Mouse (Mus musculus) embryonic facial prominence, embryonic 10.5 days (tissue): Measurements from ENCODE around the gene Camta1. TPM values are rescaled to one million over a fixed set of nuclear protein-coding genes. Genes with fewer than 3 reads are reported as not detected.
"Not testable (repeated sequence)": the region's sequence is repeated elsewhere in the genome, so short reads cannot be mapped to it uniquely, and the experiment has no call there.

Source experiments
- DNase-seq: peaks from one replicate; pipeline ENCODE4 v3.0.0-alpha.2; 2017; ENCODE audit warnings: low spot score
- H3K27ac ChIP-seq: fragments of 300-500 bp; sonication (generic); replicated peaks from 2 replicates; pipeline ENCODE4 v1.5.1; 2016; ENCODE audit warnings: mild to moderate bottlenecking
- H3K27me3 ChIP-seq: fragments of 300-500 bp; sonication (generic); replicated peaks from 2 replicates; pipeline ENCODE4 v1.6.1; 2016; ENCODE audit warnings: low read depth, mild to moderate bottlenecking; ENCODE audit not compliant: poor library complexity, severe bottlenecking
- H3K36me3 ChIP-seq: fragments of 300-500 bp; sonication (generic); replicated peaks from 2 replicates; pipeline ENCODE4 v1.6.1; 2016; ENCODE audit warnings: mild to moderate bottlenecking, moderate library complexity
- H3K4me1 ChIP-seq: fragments of 300-500 bp; sonication (generic); 2 replicates; pipeline ENCODE4 v1.6.1; 2016
- H3K4me3 ChIP-seq: fragments of 300-500 bp; sonication (generic); 2 replicates; pipeline ENCODE4 v1.5.1; 2016; ENCODE audit warnings: mild to moderate bottlenecking, moderate library complexity
- H3K9me3 ChIP-seq: fragments of 300-500 bp; sonication (generic); 2 replicates; pipeline ENCODE4 v1.6.1; 2016; ENCODE audit warnings: mild to moderate bottlenecking
- WGBS: fragments of 180-500 bp; shearing (Covaris S2); methylation state at CpG from one replicate; pipeline ENCODE4 v1.1.7; 2016; 5-methylcytosine and 5-hydroxymethylcytosine counted together
- polyA plus RNA-seq: library from polyadenylated mRNA; unstranded; fragments of >200 nt; fragmentation: Nextera tagmentation; extraction: Ambion mirVana; gene quantifications from 2 replicates; pipeline ENCODE4 v1.2.1, GENCODE M21; 2016

The Camta1 gene
- polyA plus RNA-seq, 1 experiment from 2014 or later = 110 TPM

DNA sequence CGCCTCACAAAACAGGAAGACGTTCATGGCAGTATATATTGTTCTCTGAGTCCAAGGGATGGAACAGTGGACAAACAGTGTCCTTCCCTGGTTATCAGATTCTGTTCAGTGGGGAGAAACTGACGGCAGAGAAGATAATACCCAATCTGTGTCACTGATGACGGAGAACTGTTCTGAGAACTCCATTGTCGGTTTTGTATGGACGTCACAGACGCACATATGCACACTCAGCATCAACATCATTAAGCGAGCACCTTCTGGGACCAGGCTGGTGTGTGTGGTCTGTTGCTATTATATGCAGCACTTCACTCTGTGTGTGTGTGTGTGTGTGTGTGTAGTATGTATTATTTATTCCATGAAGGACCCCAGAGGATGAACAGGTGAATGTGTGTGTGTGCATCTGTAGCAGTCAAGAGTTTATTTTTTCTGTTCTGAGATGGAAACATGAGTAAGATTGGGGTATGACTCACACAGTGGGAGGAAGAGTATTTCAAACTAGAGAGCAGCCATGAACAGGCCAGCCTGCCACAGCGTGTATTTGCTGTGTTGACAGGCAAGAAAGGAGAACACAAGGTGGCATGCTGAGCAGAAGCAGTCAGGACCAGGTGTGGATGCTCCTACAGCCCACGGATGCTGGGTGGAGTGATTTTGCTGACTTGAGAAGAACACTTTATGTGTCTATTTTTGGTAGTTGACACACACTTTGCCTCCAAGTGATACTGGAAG is 946.3 kb downstream of the Camta1 start:
- Histone ChIP-seq H3K27me3 (no peaks in the 10 kb centered on the region), H3K27ac (peak overlapping the region; percentile 93), H3K4me3 (peak overlapping the region; percentile 81), H3K36me3 (no peaks in the 10 kb centered on the region), H3K4me1 (peaks cover 24% of the 10 kb centered on the region), H3K9me3 (no peaks in the 10 kb centered on the region)
- DNase-seq = no peak
- 68% methylated on average over 10 of the region's 10 CpGs for WGBS

- Histone ChIP-seq H3K27ac (peak within 1 kb of the TSS; percentile 93), H3K36me3 (no peaks in the 10 kb centered on the region), H3K4me3 (peak within 1 kb of the TSS; percentile 81), H3K9me3 (no peaks in the 10 kb centered on the region), H3K27me3 (no peaks in the 10 kb centered on the region), H3K4me1 (peaks cover 28% of the 10 kb centered on the region)
- DNase-seq = peak; percentile 97
- under 1% methylated on average over 48 of the region's 48 CpGs for WGBS
These were observed 947.4 kb downstream of the Camta1 start, which contains the start of the genes Park7 and Tnfrsf9 for GRCm38 (mm10) chr4:150914290-150914733. TSS of gene Park7 (minus strand) at chr4:150914437. TSS of gene Tnfrsf9 (plus strand) at chr4:150914562.

DNA sequence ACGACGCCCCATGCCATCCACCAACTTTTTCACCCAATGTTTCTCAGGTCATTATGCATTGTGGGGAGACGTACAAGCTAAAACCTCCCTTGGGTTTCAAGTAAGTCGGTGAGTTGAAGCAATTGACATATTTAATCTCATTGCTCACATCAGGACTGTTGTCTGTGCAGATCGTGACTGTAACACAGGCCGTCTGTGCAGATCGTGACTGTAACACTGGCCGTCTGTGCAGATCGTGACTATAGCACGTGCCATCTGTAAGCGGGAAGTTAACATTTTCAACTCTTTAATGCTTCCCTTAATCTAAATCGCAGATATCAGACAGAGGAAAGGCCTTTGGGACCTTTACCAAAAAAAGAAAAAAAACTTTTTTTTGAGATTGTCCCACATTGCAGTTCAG is 947.9 kb downstream of the Camta1 start:
- DNase-seq = no peak
- peak overlapping the region; percentile 81 for H3K4me3 ChIP-seq
- 21% methylated on average over 12 of the region's 12 CpGs for WGBS

GRCm38 (mm10) chr4:150910164-150910951 is 951.3 kb downstream of the Camta1 start:
- H3K27ac ChIP-seq = peak overlapping the region; percentile 94

More for the DNA sequence above, 947.9 kb downstream of the Camta1 start:
- Histone ChIP-seq H3K9me3 (no peaks in the 10 kb centered on the region), H3K27me3 (no peaks in the 10 kb centered on the region), H3K4me1 (peaks cover 31% of the 10 kb centered on the region), H3K36me3 (no peaks in the 10 kb centered on the region), H3K27ac (peak overlapping the region; percentile 93)

GRCm38 (mm10) chr4:150909451-150910156 is 952.1 kb downstream of the Camta1 start:
- Histone ChIP-seq H3K4me3 (peak overlapping the region; percentile 95), H3K27me3 (no peaks in the 10 kb centered on the region), H3K27ac (peak overlapping the region; percentile 94), H3K4me1 (peaks cover 31% of the 10 kb centered on the region), H3K36me3 (peaks cover 37% of the 10 kb centered on the region), H3K9me3 (no peaks in the 10 kb centered on the region)
- WGBS = under 1% methylated on average over 56 of the region's 56 CpGs
- peak; percentile 100 for DNase-seq

More at GRCm38 (mm10) chr4:150910164-150910951, 951.3 kb downstream of the Camta1 start:
- DNase-seq = no peak
- Histone ChIP-seq H3K4me1 (peaks cover 37% of the 10 kb centered on the region), H3K36me3 (peaks cover 31% of the 10 kb centered on the region), H3K9me3 (no peaks in the 10 kb centered on the region), H3K27me3 (no peaks in the 10 kb centered on the region), H3K4me3 (peak overlapping the region; percentile 95)
- WGBS = 86% methylated on average over 19 of the region's 19 CpGs

GRCm38 (mm10) chr4:150908512-150908911 is 953.2 kb downstream of the Camta1 start:
- H3K27me3 ChIP-seq, H3K9me3 ChIP-seq, DNase-seq, H3K27ac ChIP-seq: not testable (repeated sequence)
- H3K36me3 ChIP-seq = peaks cover 45% of the 10 kb centered on the region
- 75% methylated on average over 5 of the region's 5 CpGs for WGBS
- H3K4me3 ChIP-seq = peak overlapping the region; percentile 95
- peaks cover 24% of the 10 kb centered on the region for H3K4me1 ChIP-seq

DNA sequence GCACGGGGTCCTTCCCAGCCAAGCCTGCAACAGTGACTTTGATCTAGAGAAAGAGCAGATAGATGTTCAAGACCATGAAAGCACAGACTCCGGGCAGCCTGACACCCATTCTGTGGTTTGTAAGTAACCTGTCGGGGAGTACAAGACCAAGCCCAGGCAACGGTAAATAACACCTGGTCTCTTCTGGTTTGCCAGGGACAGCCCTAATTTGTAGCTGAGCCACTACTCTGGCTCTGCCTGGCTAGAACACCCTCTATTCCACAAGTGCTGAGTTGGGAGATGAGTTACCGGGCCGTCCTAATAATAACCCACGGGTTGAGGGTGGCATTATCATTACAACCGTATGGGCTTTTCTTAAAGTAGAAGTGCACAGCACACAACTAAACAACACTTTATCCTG is 954.6 kb downstream of the Camta1 start:
- H3K36me3 ChIP-seq = peaks cover 60% of the 10 kb centered on the region
- 93% methylated on average over 8 of the region's 8 CpGs for WGBS
- H3K4me3 ChIP-seq = no peak overlapping the region
- no peaks in the 10 kb centered on the region for H3K9me3 ChIP-seq
- H3K27me3 ChIP-seq = no peaks in the 10 kb centered on the region
- H3K27ac ChIP-seq = no peak overlapping the region
- H3K4me1 ChIP-seq = peaks cover 16% of the 10 kb centered on the region
- DNase-seq = no peak

DNA sequence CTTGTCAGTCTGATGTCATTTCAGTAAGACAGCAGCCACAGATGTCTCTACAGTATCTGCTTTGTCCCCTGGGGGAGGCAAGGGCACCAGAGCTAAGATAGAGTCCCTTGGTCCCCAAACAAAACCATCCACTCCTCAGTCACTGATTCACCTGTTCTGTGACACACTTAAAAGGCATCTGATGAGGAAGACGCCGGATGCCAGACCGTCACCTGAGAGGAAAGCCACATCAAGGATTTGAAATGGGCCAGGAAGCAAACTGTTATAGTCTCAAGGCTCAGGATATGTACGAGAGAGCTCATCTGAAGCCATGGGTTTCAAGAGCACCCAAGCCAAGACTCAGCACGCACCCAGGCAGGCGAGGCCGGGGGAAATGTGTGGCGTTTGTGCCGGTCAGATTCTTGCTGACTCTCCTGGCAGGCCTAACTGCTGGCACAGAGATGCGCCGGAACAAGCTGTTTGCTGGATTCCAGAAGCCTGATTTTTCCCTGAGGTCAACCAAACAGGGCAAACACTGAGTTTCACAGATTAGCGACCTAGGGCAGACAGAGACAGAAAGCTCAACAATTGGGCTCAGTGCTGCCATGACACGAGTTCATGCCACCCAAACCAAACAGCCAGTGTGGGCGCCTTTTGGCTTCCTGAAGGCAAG is 958.5 kb downstream of the Camta1 start:
- DNase-seq = no peak
- Histone ChIP-seq H3K4me3 (no peak overlapping the region), H3K36me3 (peaks cover 95% of the 10 kb centered on the region), H3K9me3 (no peaks in the 10 kb centered on the region), H3K27ac (no peak overlapping the region), H3K27me3 (no peaks in the 10 kb centered on the region), H3K4me1 (peaks cover 12% of the 10 kb centered on the region; the same call in 1 of the 2 replicates)
- WGBS = 94% methylated on average over 14 of the region's 14 CpGs

GRCm38 (mm10) chr4:150902062-150902461 is 959.6 kb downstream of the Camta1 start:
- peaks cover 95% of the 10 kb centered on the region for H3K36me3 ChIP-seq
- no peak overlapping the region for H3K4me3 ChIP-seq
- H3K27me3 ChIP-seq = no peaks in the 10 kb centered on the region
- 92% methylated on average over 12 of the region's 12 CpGs for WGBS
- DNase-seq = no peak
- H3K4me1 ChIP-seq = peaks cover 6% of the 10 kb centered on the region; the same call in 1 of the 2 replicates
- H3K27ac ChIP-seq = no peak overlapping the region
- H3K9me3 ChIP-seq = no peaks in the 10 kb centered on the region

DNA sequence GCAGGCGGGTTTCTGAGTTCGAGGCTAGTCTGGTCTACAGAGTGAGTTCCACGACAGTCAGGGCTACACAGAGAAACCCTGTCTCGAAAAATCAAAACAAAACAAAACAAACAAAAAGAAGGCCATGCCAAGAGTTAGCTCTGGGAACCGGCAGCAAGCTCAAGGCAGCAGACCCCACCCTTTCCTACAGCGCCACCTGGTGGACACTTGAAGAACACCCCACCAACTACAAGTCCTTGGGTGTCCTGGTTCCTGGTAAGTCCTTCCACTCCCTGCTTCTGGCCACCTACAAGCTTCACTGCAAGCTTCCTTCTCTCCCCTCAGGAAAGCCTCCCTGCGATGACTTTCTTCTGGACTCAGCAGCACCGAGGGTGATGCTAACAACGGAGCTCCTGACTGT is 960.0 kb downstream of the Camta1 start:
- H3K36me3 ChIP-seq = peaks cover 95% of the 10 kb centered on the region
- no peaks in the 10 kb centered on the region for H3K27me3 ChIP-seq
- no peak overlapping the region for H3K27ac ChIP-seq
- no peaks in the 10 kb centered on the region for H3K9me3 ChIP-seq
- WGBS = 56% methylated on average over 9 of the region's 9 CpGs
- H3K4me3 ChIP-seq = no peak overlapping the region
- peak; percentile 81 for DNase-seq
- H3K4me1 ChIP-seq = peaks cover 6% of the 10 kb centered on the region; the same call in 1 of the 2 replicates

- Histone ChIP-seq H3K4me1 (peaks cover 12% of the 10 kb centered on the region), H3K4me3 (no peak overlapping the region), H3K36me3 (peaks cover 96% of the 10 kb centered on the region), H3K27me3 (no peaks in the 10 kb centered on the region), H3K27ac (no peak overlapping the region), H3K9me3 (no peaks in the 10 kb centered on the region)
- no peak for DNase-seq
- 97% methylated on average over 13 of the region's 13 CpGs for WGBS
These were observed 961.2 kb downstream of the Camta1 start for GRCm38 (mm10) chr4:150900486-150900885.
